Mouse (Mus musculus) liver, embryonic 16.5 days (tissue): ENCODE results near the gene Apol9b. TPM values are rescaled to one million over a fixed set of nuclear protein-coding genes. Genes with fewer than 3 reads are reported as not detected.
"Not testable (repeated sequence)": the region's sequence is repeated elsewhere in the genome, so short reads cannot be mapped to it uniquely, and the experiment has no call there.

Source experiments
- ATAC-seq: fragments of 200-750 bp; cut with Nextera tagmentation; 2 replicates; pipeline ENCODE4 v1.8.0; 2017; ENCODE audit warnings: low read depth, mild to moderate bottlenecking, moderate number of reproducible peaks, moderate library complexity
- H3K27ac ChIP-seq: fragments of 300-500 bp; sonication (generic); 2 replicates; pipeline ENCODE4 v1.5.1; 2014; ENCODE audit warnings: mild to moderate bottlenecking, low read length
- H3K27me3 ChIP-seq: fragments of 300-500 bp; sonication (generic); 2 replicates; pipeline ENCODE4 v1.6.1; 2014; ENCODE audit warnings: low read depth, low read length, mixed read lengths; ENCODE audit not compliant: control insufficient read depth, insufficient read depth
- H3K36me3 ChIP-seq: fragments of 300-500 bp; sonication (generic); 2 replicates; pipeline ENCODE4 v1.6.1; 2014; ENCODE audit warnings: mild to moderate bottlenecking; ENCODE audit not compliant: control insufficient read depth, insufficient read depth
- H3K4me1 ChIP-seq: fragments of 300-500 bp; sonication (generic); 2 replicates; pipeline ENCODE4 v1.6.1; 2014; ENCODE audit warnings: low read depth, low read length, mixed read lengths; ENCODE audit not compliant: control insufficient read depth
- H3K4me2 ChIP-seq: fragments of 300-500 bp; sonication (generic); 2 replicates; pipeline ENCODE4 v1.6.1; 2014; ENCODE audit warnings: low read depth, low read length, mixed read lengths
- H3K4me3 ChIP-seq: fragments of 300-500 bp; sonication (generic); 2 replicates; pipeline ENCODE4 v1.5.1; 2014; ENCODE audit warnings: low read depth, mild to moderate bottlenecking, low read length
- H3K9ac ChIP-seq: fragments of 300-500 bp; sonication (generic); 2 replicates; pipeline ENCODE4 v1.6.1; 2014; ENCODE audit warnings: low read depth, low read length
- H3K9me3 ChIP-seq: fragments of 300-500 bp; sonication (generic); replicated peaks from 2 replicates; pipeline ENCODE4 v1.6.1; 2016; ENCODE audit warnings: low read length; ENCODE audit not compliant: control insufficient read depth
- WGBS: fragments of 180-500 bp; shearing (Covaris S2); extraction: QIAGEN DNeasy Blood & Tissue Kit; methylation state at CpG from one replicate; pipeline ENCODE4 v1.1.7; 2014; ENCODE audit not compliant: insufficient replicate concordance; 5-methylcytosine and 5-hydroxymethylcytosine counted together
- polyA plus RNA-seq: library from polyadenylated mRNA; unstranded; fragments of >200 nt; fragmentation: Nextera tagmentation; extraction: Ambion mirVana; gene quantifications from 2 replicates; pipeline ENCODE4 v1.2.1, GENCODE M21; 2015

Apol9b gene
- not detected in 2 replicates for polyA plus RNA-seq

GRCm38 (mm10) chr15:77728739-77729138 is at the start of gene Apol9b:
Gene Apol9b, plus strand, starts transcription at chr15:77729039.
- not testable (repeated sequence) for ATAC-seq, H3K4me3 ChIP-seq
- WGBS = 83% methylated on average over 1 of the region's 4 CpGs

GRCm38 (mm10) chr15:77683944-77684343 is 44.9 kb upstream of the Apol9b start:
- not testable (repeated sequence) for H3K4me1 ChIP-seq, H3K36me3 ChIP-seq, H3K9me3 ChIP-seq, H3K4me3 ChIP-seq, H3K27me3 ChIP-seq, H3K9ac ChIP-seq, H3K27ac ChIP-seq, ATAC-seq, H3K4me2 ChIP-seq
- WGBS = 4% methylated on average over 8 of the region's 11 CpGs

More at GRCm38 (mm10) chr15:77728739-77729138, at the start of gene Apol9b:
- H3K27ac ChIP-seq, H3K4me1 ChIP-seq, H3K27me3 ChIP-seq, H3K36me3 ChIP-seq, H3K4me2 ChIP-seq, H3K9me3 ChIP-seq, H3K9ac ChIP-seq: not testable (repeated sequence)

GRCm38 (mm10) chr15:77691532-77692311 is 37.1 kb upstream of the Apol9b start:
- H3K4me2 ChIP-seq, H3K9me3 ChIP-seq, ATAC-seq, H3K4me1 ChIP-seq, H3K27me3 ChIP-seq, H3K36me3 ChIP-seq, H3K4me3 ChIP-seq, H3K27ac ChIP-seq, H3K9ac ChIP-seq: not testable (repeated sequence)
- whole genome bisulfite sequencing = 9% methylated on average over 19 of the region's 20 CpGs

- not testable (repeated sequence) for H3K4me2 ChIP-seq, H3K27ac ChIP-seq, H3K4me3 ChIP-seq, H3K9me3 ChIP-seq, H3K9ac ChIP-seq, H3K4me1 ChIP-seq, ATAC-seq, H3K27me3 ChIP-seq, H3K36me3 ChIP-seq
- 28% methylated on average over 11 of the region's 15 CpGs for WGBS
Observed at GRCm38 (mm10) chr15:77694687-77695295, 34.0 kb upstream of the Apol9b start.

- ATAC-seq, H3K36me3 ChIP-seq, H3K4me1 ChIP-seq, H3K9me3 ChIP-seq, H3K9ac ChIP-seq, H3K4me2 ChIP-seq, H3K27ac ChIP-seq, H3K4me3 ChIP-seq, H3K27me3 ChIP-seq: not testable (repeated sequence)
- 53% methylated on average over 4 of the region's 4 CpGs for WGBS
Observed at GRCm38 (mm10) chr15:77698656-77699055, 30.2 kb upstream of the Apol9b start, which contains the start of gene Apol7e. Gene Apol7e, plus strand, starts transcription at chr15:77698857.

GRCm38 (mm10) chr15:77705306-77705705 is 23.5 kb upstream of the Apol9b start:
- not testable (repeated sequence) for H3K27ac ChIP-seq, H3K9ac ChIP-seq, H3K36me3 ChIP-seq, H3K27me3 ChIP-seq, H3K4me1 ChIP-seq, H3K4me3 ChIP-seq, ATAC-seq, H3K4me2 ChIP-seq, H3K9me3 ChIP-seq
- 61% methylated on average over 3 of the region's 3 CpGs for WGBS

- not testable (repeated sequence) for ATAC-seq, H3K9me3 ChIP-seq, H3K4me3 ChIP-seq, H3K36me3 ChIP-seq, H3K4me2 ChIP-seq, H3K27ac ChIP-seq, H3K9ac ChIP-seq, H3K4me1 ChIP-seq, H3K27me3 ChIP-seq
- WGBS = 50% methylated on average over 1 of the region's 1 CpGs
Observed at GRCm38 (mm10) chr15:77708936-77709335, 19.9 kb upstream of the Apol9b start.

- not testable (repeated sequence) for H3K9ac ChIP-seq, H3K27ac ChIP-seq
Observed at GRCm38 (mm10) chr15:77718240-77718639, 10.6 kb upstream of the Apol9b start.

GRCm38 (mm10) chr15:77721509-77721908 is 7.3 kb upstream of the Apol9b start:
- H3K4me3 ChIP-seq, H3K36me3 ChIP-seq, H3K9ac ChIP-seq, H3K4me1 ChIP-seq, H3K9me3 ChIP-seq, H3K4me2 ChIP-seq, ATAC-seq, H3K27ac ChIP-seq, H3K27me3 ChIP-seq: not testable (repeated sequence)
- WGBS = no CpG with 5 or more reads among the region's 3 CpGs

More at GRCm38 (mm10) chr15:77718240-77718639, 10.6 kb upstream of the Apol9b start:
- H3K9me3 ChIP-seq, H3K4me2 ChIP-seq, H3K27me3 ChIP-seq, H3K4me3 ChIP-seq, H3K36me3 ChIP-seq, H3K4me1 ChIP-seq, ATAC-seq: not testable (repeated sequence)
- 47% methylated on average over 2 of the region's 6 CpGs for WGBS
